Mouse (Mus musculus) forebrain, embryonic 11.5 days (tissue): ENCODE data around the gene Hmgcs2. TPM values are rescaled to one million over a fixed set of nuclear protein-coding genes. Genes with fewer than 3 reads are reported as not detected.
A peak's percentile ranks its signal among the peaks of the same experiment; 100 is the strongest.

ENCODE experiments used
- ATAC-seq: fragments of 200-750 bp; cut with Nextera tagmentation; replicated peaks from 2 replicates; pipeline ENCODE4 v1.8.0; 2017; ENCODE audit warnings: moderate TSS enrichment; ENCODE audit not compliant: low FRiP score
- DNase-seq: peaks from one replicate; pipeline ENCODE4 v3.0.0-alpha.2; 2017; ENCODE audit warnings: low spot score
- H3K27ac ChIP-seq: fragments of 300-500 bp; sonication (generic); 2 replicates; pipeline ENCODE4 v1.5.1; 2014; ENCODE audit warnings: low read depth, low read length
- H3K27me3 ChIP-seq: fragments of 300-500 bp; sonication (generic); 2 replicates; pipeline ENCODE4 v1.6.1; 2014; ENCODE audit warnings: mild to moderate bottlenecking, low read length, mixed read lengths; ENCODE audit not compliant: control insufficient read depth, insufficient read depth
- H3K36me3 ChIP-seq: fragments of 300-500 bp; sonication (generic); 2 replicates; pipeline ENCODE4 v1.6.1; 2014; ENCODE audit warnings: mild to moderate bottlenecking, low read length, moderate library complexity, mixed read lengths; ENCODE audit not compliant: control insufficient read depth, insufficient read depth
- H3K4me1 ChIP-seq: fragments of 300-500 bp; sonication (generic); replicated peaks from 2 replicates; pipeline ENCODE4 v1.6.1; 2014; ENCODE audit warnings: low read length, mixed read lengths; ENCODE audit not compliant: control insufficient read depth, insufficient read depth
- H3K4me2 ChIP-seq: fragments of 300-500 bp; sonication (generic); 2 replicates; pipeline ENCODE4 v1.6.1; 2014; ENCODE audit warnings: low read depth, mild to moderate bottlenecking, low read length, moderate library complexity, mixed read lengths; ENCODE audit not compliant: severe bottlenecking
- H3K4me3 ChIP-seq: fragments of 300-500 bp; sonication (generic); 2 replicates; pipeline ENCODE4 v1.5.1; 2014; ENCODE audit warnings: low read depth, low read length
- H3K9ac ChIP-seq: fragments of 300-500 bp; sonication (generic); 2 replicates; pipeline ENCODE4 v1.6.1; 2014; ENCODE audit warnings: low read length
- H3K9me3 ChIP-seq: fragments of 300-500 bp; sonication (generic); 2 replicates; pipeline ENCODE4 v1.6.1; 2016; ENCODE audit warnings: low read length, mixed read lengths; ENCODE audit not compliant: control insufficient read depth
- WGBS: fragments of 180-500 bp; shearing (Covaris S2); extraction: QIAGEN DNeasy Blood & Tissue Kit; methylation state at CpG from one replicate; pipeline ENCODE4 v1.1.7; 2014; 5-methylcytosine and 5-hydroxymethylcytosine counted together
- polyA plus RNA-seq: library from polyadenylated mRNA; unstranded; fragments of >200 nt; fragmentation: Nextera tagmentation; extraction: Ambion mirVana; gene quantifications from 2 replicates; pipeline ENCODE4 v1.2.1, GENCODE M21; 2014

Gene Hmgcs2
- polyA plus RNA-seq, 1 experiment from 2014 or later, result 0.63 TPM

DNA sequence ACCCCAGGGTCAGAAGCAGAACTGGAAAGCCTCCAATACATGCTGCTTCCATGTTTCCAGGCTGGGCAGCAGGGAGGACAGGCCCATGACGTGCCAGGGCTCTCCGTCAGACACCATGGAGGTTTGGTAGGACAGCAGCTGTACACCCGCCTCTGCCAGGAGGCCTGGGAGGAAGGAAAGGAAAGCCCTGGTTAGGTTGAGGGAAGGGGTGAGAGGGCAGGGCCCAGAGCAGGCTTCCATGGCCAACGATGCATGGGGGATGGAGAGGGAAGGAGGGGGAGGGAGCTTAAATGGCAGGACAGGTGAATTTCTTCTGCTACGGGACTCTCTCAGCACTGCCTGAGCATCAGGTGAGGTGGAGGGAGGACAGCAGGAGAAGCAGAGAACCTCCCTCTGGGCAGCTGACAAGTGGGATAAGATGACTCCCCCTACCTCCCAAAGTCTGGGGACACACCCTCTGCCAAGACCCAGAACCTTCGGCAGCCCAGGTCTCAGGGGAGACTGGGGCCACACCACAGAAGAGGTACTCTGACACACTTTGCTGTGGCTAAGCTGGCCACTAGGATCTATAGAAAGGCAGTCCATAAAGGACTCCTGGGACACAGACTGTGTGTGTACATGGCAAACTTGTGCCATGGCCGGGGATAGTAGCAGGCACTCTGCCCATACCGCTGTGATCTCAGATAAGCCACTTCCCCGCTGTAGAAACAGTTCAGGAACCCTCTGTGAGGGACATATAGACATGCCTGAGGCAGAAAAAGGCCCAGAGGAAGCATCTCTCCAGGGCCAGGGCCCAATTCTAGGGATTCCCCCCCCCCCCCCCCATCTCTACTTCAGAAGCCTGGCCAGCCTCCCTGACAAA, 33.3 kb downstream of the Hmgcs2 start:
- H3K9ac ChIP-seq, result no peak overlapping the region
- no peaks in the 10 kb centered on the region for H3K9me3 ChIP-seq
- no peak overlapping the region for H3K27ac ChIP-seq
- peaks cover 3% of the 10 kb centered on the region; the same call in 1 of the 2 replicates for H3K4me1 ChIP-seq
- H3K27me3 ChIP-seq, result no peaks in the 10 kb centered on the region
- H3K36me3 ChIP-seq, result no peaks in the 10 kb centered on the region; the same call in 1 of the 2 replicates
- 86% methylated on average over 9 of the region's 9 CpGs for WGBS
- no peak overlapping the region for H3K4me3 ChIP-seq
- DNase-seq, result peak; percentile 32
- no peak for ATAC-seq
- H3K4me2 ChIP-seq, result no peak overlapping the region

GRCm38 (mm10) chr3:98315181-98315580, 34.9 kb downstream of the Hmgcs2 start:
- no peaks in the 10 kb centered on the region; the same call in 1 of the 2 replicates for H3K36me3 ChIP-seq
- 86% methylated on average over 2 of the region's 2 CpGs for WGBS
- ATAC-seq, result no peak

DNA sequence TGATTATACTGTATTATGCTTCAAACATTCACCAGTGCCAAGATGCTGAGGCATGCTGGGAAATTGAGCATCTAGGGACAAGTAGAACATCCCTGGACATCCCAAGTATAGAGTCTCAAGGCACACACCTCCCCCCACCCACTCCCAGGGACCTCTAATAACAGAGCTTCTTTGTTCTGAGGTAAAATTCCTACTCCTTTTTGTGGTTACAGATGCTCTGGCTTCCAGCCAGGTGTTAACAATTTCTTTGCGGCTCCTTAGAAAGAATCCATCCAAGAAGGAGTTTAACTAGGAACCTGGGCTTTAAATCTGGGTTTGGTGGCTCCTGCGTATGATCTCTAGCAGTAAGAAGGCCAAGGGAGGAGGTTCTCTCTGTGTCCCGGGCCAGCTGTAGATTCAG, 36.9 kb downstream of the Hmgcs2 start:
- no peak overlapping the region for H3K27ac ChIP-seq
- no peak for ATAC-seq
- peaks cover 15% of the 10 kb centered on the region; the same call in 1 of the 2 replicates for H3K4me1 ChIP-seq
- WGBS, result 74% methylated on average over 3 of the region's 3 CpGs
- no peak overlapping the region for H3K4me2 ChIP-seq
- no peaks in the 10 kb centered on the region for H3K27me3 ChIP-seq
- no peak for DNase-seq
- H3K9me3 ChIP-seq, result no peaks in the 10 kb centered on the region
- no peak overlapping the region for H3K9ac ChIP-seq
- H3K4me3 ChIP-seq, result no peak overlapping the region
- H3K36me3 ChIP-seq, result no peaks in the 10 kb centered on the region; the same call in 1 of the 2 replicates

More at GRCm38 (mm10) chr3:98315181-98315580, 34.9 kb downstream of the Hmgcs2 start:
- Histone ChIP-seq H3K4me2 (no peak overlapping the region), H3K27ac (no peak overlapping the region), H3K27me3 (no peaks in the 10 kb centered on the region), H3K9me3 (no peaks in the 10 kb centered on the region), H3K9ac (no peak overlapping the region), H3K4me1 (peaks cover 15% of the 10 kb centered on the region; the same call in 1 of the 2 replicates), H3K4me3 (no peak overlapping the region)
- no peak for DNase-seq

DNA sequence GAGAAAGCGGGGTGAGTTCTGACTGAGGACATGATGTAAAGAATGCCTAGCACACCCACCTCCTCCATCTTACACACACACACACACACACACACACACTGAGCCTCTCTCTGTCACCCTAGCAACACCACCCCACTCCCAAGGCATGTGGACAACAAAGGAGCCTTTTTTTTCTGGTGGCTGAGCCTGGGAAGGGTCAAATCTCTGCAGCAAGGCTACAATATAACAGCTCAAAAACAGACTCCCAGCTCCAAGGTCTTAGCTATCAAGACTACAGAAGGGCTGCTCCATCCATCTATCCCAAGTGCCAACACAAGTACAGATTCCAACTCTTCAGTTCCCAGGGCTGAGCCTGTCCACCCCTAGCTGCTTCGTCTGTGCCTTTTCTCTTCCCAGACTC, 39.0 kb downstream of the Hmgcs2 start:
- Histone ChIP-seq H3K4me3 (no peak overlapping the region), H3K27ac (peak overlapping the region; percentile 78), H3K36me3 (no peaks in the 10 kb centered on the region; the same call in 1 of the 2 replicates), H3K9ac (no peak overlapping the region), H3K27me3 (no peaks in the 10 kb centered on the region), H3K9me3 (no peaks in the 10 kb centered on the region), H3K4me2 (0 out of 2 replicates have a peak overlapping the region, but pooled peaks have one; percentile 8), H3K4me1 (peaks cover 15% of the 10 kb centered on the region; the same call in 1 of the 2 replicates)
- 23% methylated on average over 2 of the region's 2 CpGs for WGBS
- DNase-seq (peak; percentile 79), ATAC-seq (peak; percentile 87)

- H3K36me3 ChIP-seq, result peaks cover 3% of the 10 kb centered on the region; the same call in 1 of the 2 replicates
Observed at GRCm38 (mm10) chr3:98322209-98322608, 42.0 kb downstream of the Hmgcs2 start.

DNA sequence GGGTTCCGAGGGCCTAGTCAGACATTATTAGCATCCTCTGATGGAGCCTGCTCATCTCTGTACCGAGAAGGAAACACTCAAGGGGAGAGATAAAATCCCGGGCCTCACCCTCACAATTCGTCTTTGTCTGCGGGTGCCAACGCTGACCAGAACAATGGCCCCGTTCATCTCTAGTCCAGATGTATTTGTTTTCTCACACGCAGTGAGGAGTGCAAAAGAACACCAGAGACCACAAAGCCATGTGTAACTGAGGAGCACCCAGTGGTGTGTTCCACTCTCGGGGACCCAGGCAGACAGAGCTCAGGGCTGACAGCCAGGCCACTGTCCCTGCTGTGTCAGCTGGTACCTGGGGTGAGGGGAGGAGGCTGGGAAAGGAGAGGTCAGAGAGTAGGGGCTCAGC, 44.0 kb downstream of the Hmgcs2 start:
- H3K4me1 ChIP-seq, result peaks cover 8% of the 10 kb centered on the region; the same call in 1 of the 2 replicates
- H3K27me3 ChIP-seq, result no peaks in the 10 kb centered on the region
- WGBS, result 76% methylated on average over 9 of the region's 9 CpGs
- DNase-seq (no peak), ATAC-seq (no peak)
- no peak overlapping the region for H3K27ac ChIP-seq
- no peak overlapping the region for H3K4me3 ChIP-seq
- no peak overlapping the region for H3K4me2 ChIP-seq
- peaks cover 8% of the 10 kb centered on the region; the same call in 1 of the 2 replicates for H3K36me3 ChIP-seq
- H3K9me3 ChIP-seq, result no peaks in the 10 kb centered on the region
- no peak overlapping the region for H3K9ac ChIP-seq

More at GRCm38 (mm10) chr3:98322209-98322608, 42.0 kb downstream of the Hmgcs2 start:
- ATAC-seq (no peak), DNase-seq (no peak)
- Histone ChIP-seq H3K27me3 (no peaks in the 10 kb centered on the region), H3K4me1 (peaks cover 15% of the 10 kb centered on the region; the same call in 1 of the 2 replicates), H3K4me3 (no peak overlapping the region), H3K4me2 (no peak overlapping the region), H3K9ac (no peak overlapping the region), H3K27ac (no peak overlapping the region), H3K9me3 (no peaks in the 10 kb centered on the region)
- 94% methylated on average over 5 of the region's 5 CpGs for WGBS

GRCm38 (mm10) chr3:98334010-98334409, 53.8 kb downstream of the Hmgcs2 start:
- Histone ChIP-seq H3K27ac (no peak overlapping the region), H3K9ac (no peak overlapping the region), H3K4me2 (no peak overlapping the region), H3K9me3 (no peaks in the 10 kb centered on the region), H3K27me3 (no peaks in the 10 kb centered on the region), H3K4me3 (no peak overlapping the region), H3K36me3 (peaks cover 3% of the 10 kb centered on the region; the same call in 1 of the 2 replicates), H3K4me1 (peaks cover 9% of the 10 kb centered on the region; the same call in 1 of the 2 replicates)
- ATAC-seq (no peak), DNase-seq (no peak)
- 72% methylated on average over 2 of the region's 2 CpGs for WGBS

DNA sequence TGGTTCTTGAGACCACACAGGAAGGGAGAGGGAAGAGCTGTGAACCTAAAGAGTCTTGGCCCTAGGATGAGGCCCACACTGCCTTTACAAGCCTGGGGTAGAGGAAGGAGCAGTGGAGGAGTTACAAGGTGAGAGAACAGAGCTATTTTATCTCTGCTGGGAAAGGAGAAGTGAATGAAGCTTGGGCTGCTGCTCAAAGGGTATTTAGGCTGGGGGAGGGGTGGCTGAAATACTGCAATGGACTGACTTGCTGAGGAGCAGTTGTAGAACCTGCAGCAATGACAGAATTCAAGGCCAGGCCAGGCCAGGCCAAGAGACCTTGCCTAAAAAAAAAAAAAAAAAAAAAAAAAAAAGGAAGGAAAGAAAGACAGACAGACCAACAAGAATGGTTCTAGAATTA, 55.1 kb downstream of the Hmgcs2 start:
- Histone ChIP-seq H3K4me2 (no peak overlapping the region), H3K27me3 (no peaks in the 10 kb centered on the region)
- no peak for ATAC-seq

More for the DNA sequence above, 55.1 kb downstream of the Hmgcs2 start:
- no peaks in the 10 kb centered on the region for H3K9me3 ChIP-seq
- no peak for DNase-seq
- peaks cover 9% of the 10 kb centered on the region; the same call in 1 of the 2 replicates for H3K4me1 ChIP-seq
- no peak overlapping the region for H3K27ac ChIP-seq
- H3K36me3 ChIP-seq, result peaks cover 3% of the 10 kb centered on the region; the same call in 1 of the 2 replicates
- no peak overlapping the region for H3K4me3 ChIP-seq
- H3K9ac ChIP-seq, result no peak overlapping the region
